Mouse (Mus musculus): ENCODE data around the gene Cdkn1c.

The Cdkn1c gene

DNA sequence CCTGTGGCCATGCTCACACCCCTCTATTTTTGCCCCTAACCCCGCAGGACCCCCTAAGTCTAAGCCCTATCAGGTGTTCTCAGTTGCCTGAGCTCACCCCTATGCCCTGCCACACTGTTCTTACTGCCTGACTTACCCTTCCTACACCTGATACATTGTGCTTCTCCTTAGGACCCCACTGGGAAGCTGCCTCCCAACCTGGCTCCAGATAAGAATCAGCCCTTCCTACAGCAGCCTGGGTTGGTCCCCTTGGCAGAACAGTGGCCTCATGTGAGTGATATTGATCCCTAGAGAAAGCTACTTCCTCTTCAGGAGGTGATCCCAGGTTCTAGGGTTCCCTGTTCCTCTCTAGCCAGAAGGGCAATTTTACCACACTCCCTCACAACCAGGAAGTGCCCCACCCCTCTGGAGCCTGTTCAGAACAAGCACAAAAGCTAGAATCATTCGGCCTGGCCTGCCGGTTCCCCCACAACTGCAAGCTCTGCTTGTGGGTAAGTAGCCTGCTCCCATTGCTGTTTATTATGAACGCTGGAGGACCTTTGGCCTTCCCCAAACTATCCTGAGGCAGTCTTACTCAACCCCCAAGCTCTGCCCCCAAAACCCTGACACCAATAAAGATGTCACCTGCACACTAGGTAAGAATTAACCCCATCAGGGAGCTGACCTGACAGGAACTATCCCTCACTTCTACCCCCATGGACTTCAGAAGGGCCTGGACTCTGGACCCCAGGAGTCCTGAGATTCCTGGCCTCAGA lies 12.7 kb upstream of the Cdkn1c start, which contains the start of gene Slc22a18:
Gene Slc22a18, plus strand, starts transcription at position 390 of the 755 bp plus-strand sequence.
- DNase-seq (ENCODE audit: low spot score), result no peak

DNA sequence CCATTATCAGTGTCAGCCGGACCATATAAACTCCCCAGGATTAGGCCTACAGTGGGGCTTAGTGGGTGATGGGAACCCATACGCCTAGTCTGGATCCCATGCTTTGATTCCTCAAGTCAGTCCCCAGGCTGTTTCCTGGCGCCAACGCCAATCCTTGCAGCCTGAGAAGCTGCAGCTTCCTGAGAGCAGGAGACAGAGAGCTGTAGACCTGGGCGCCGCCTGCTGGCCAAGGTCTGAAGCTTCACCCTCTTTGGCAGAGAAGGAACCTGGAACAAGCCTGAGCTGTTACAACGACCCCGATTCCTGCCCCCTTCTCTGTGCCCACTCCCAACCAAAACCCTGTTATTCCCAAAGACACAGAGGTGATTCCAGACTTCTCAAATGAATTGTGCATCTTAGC lies 9.1 kb upstream of the Cdkn1c start:
- DNase-seq (ENCODE audit: low spot score), result peak; percentile 89

DNA sequence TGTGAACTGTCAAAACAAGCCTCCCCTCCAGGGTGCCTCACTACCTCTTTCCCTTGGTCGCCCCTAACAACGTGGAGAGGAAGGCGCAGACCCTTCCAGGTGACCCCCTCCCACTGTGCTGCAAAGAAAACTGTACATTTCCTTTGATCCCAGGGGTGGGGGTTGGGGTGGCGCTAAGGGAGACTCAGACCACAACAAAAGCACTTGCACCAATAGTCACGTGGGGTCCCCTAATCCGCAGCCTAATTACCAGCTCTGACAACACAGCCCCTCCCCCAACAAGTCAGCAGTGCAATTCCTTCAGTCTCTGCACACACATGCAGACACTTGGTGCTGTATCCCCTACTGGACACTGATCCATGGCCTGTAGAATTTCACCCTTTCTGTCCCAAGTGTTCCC lies 6.9 kb upstream of the Cdkn1c start:
- DNase-seq (ENCODE audit: low spot score), result peak; percentile 56

- DNase-seq (ENCODE audit: low spot score), result peak; percentile 90
These were observed 5.3 kb upstream of the Cdkn1c start for GRCm38 (mm10) chr7:143466099-143466677.

DNA sequence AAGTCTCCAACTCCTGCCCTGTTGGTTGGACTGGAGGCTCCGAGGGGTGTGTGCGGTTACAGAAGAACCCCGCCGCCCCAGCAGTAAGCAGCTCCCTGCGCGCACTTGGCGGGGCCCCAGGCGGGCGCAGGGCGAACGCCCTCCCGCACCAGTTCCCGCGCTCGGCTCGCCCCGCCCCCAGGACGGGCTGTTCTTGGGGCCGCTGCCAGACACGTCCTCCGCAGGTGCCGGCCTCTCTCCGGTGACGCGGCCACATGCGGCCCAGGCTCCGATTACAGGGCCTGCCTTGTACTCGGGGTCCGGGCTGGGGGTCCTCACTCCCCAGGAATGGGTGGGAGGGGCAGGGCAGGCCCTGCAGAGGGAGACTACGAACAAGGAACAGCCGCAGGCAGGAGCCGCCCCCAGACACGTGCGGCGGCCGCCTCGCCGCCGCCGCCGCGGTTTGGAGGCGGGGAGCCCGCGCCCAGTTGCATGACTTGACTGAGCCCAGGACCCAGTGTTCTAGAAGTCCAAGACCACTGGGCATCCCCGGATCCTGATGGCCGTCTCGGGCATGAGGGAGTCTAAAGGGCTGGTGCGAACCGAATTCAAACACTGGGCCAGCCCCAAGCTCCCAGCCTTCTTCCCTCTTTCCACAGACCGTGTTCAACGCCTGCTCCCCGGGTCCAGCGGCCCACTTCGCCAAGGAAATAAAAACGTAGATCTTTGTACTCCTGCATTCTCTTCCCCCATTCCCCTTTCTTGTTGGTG lies 4.1 kb upstream of the Cdkn1c start:
- peak; percentile 59 for DNase-seq (ENCODE audit: low spot score)

- peak; percentile 91 for DNase-seq (ENCODE audit: low spot score)
These were observed 3.1 kb upstream of the Cdkn1c start for GRCm38 (mm10) chr7:143463865-143464415.

DNA sequence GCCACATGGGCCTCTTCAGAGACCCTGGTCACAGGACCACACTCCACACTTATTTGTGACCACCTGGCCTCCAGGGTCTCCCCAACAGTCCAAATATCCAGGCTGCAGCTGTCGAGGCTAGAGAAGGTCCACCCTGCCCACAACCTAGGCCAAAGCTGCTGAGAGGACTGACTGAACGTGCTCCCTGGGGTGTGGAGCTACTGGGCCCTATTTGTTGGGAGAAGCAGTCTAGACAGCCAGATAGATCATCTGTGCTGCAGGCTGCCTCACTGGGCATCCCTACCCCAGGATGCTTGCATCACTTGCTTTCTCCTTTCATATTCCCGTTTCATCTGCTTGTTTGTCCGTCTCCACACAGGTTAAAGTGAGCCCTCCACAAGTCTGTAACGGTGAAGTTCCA lies 1.7 kb upstream of the Cdkn1c start:
- DNase-seq (ENCODE audit: low spot score), result no peak

GRCm38 (mm10) chr7:143461920-143462319 lies 1.1 kb upstream of the Cdkn1c start:
- DNase-seq (ENCODE audit: low spot score), result no peak

DNA sequence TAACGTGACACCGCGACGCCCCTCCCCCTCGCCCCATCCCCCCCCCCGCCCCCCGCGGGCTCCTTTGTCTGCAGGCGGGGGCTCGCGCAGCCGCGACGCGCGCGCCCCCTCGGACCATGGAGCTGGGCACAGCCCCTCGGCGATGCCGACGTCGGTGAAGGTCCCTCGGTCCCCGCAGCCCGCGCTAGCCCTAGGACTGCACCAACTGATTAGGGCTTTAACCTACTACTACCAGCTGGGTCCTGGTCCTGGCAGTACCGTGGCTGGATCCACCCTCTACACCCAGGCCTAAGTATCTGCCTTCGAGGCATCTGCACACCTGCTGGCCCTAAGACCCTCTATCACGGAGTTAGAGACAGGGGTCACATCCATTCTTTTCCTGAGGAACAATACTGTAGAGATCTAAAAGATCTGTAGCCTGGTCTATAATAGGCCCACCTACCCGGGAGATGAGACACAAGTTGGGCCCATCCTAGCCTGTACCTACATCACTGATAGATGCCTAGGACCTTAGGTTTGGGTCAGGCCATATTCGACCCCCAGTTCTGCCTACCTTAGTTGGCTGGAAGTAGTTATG lies 532 bp upstream of the Cdkn1c start:
- no peak for DNase-seq (ENCODE audit: low spot score)

DNA sequence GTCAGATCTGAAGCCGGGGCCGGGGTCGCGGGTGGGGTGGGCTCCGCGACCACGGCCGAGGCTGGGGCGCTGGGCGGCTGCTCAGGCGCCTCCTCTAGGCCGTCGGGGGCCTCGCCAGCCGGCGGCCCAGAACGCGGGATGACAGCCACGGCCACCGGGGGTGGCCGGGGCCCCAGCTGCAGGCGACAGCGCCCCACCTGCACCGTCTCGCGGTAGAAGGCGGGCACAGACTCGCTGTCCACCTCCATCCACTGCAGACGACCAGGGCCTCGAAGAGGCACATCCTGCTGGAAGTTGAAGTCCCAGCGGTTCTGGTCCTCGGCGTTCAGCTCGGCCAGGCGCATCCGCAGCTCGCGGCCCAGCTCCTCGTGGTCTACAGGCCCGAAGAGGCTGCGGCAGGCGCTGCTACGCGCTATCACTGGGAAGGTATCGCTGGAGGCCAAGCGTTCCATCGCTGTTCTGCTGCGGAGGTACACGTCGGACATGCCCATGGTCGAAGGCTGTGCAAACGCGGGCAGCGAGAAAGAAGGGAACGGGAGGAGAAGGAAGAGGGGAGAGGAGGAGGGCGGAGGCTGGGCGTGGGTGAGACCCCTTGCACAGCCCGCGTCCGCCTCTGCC lies 524 bp downstream of the Cdkn1c start:
- DNase-seq (ENCODE audit: low spot score), result no peak

DNA sequence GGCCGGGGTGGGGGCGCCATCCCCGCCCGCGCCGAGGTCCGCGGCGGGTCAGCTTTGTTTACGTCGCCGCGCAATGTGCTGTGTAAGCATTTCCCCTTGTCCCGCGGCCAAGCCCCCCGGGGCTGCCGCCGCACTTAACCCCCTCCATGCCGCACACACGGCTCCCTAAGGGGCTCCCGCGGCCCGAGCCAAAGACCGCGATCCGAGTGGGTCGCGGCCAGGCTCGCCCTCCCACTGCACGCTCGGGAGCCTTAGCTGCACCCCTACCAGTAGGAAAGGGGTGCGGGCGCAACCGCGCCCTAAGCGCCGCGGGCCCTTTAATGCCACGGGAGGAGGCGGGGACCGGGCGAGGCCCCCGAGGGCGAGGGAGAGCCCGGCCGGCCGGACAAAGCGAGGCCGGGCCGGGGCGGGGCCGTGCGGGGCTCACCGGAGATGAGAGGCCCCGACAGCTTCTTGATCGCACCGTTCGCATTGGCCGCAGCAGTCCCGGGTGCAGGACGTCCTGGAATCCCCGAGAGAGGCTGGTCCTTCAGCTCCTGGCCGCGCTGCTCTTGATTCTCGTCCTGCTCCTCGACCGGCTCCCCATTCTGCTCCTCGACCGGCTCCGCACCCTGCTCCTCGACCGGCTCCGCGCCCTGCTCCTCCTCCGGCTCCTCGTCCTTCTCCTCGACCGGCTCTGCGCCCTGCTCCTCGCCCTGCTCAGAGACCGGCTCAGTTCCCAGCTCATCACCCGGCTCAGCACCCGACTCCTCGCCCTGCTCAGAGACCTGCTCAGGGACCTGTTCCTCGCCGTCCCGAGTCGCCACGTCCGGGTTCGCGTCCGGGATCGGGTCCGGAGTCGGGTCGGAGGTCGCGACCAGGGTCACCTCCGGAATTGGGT lies 1.3 kb downstream of the Cdkn1c start:
- DNase-seq (ENCODE audit: low spot score), result peak; percentile 46

DNA sequence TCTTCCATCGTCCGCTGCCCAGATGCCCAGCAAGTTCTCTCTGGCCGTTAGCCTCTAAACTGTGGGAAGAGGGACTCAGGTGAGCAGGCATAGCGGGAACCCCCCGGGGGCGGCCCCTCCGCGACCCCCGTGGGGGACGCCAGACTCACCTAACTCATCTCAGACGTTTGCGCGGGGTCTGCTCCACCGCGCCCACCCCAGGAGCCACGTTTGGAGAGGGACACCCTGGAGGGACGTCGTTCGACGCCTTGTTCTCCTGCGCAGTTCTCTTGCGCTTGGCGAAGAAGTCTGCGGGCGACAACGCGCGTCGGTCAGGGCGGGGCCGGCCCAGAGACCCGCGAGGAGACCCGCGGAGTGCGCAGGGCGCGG lies 1.9 kb downstream of the Cdkn1c start:
- DNase-seq (ENCODE audit: low spot score), result no peak

GRCm38 (mm10) chr7:143447130-143447529 lies 13.7 kb downstream of the Cdkn1c start:
- DNase-seq (ENCODE audit: low spot score), result no peak

- peak; percentile 61 for DNase-seq (ENCODE audit: low spot score)
These were observed 15.0 kb downstream of the Cdkn1c start for GRCm38 (mm10) chr7:143445651-143446460.

GRCm38 (mm10) chr7:143444955-143445648 lies 15.7 kb downstream of the Cdkn1c start:
- peak; percentile 63 for DNase-seq (ENCODE audit: low spot score)

GRCm38 (mm10) chr7:143444580-143444954 lies 16.3 kb downstream of the Cdkn1c start:
- DNase-seq (ENCODE audit: low spot score), result peak; percentile 30

DNA sequence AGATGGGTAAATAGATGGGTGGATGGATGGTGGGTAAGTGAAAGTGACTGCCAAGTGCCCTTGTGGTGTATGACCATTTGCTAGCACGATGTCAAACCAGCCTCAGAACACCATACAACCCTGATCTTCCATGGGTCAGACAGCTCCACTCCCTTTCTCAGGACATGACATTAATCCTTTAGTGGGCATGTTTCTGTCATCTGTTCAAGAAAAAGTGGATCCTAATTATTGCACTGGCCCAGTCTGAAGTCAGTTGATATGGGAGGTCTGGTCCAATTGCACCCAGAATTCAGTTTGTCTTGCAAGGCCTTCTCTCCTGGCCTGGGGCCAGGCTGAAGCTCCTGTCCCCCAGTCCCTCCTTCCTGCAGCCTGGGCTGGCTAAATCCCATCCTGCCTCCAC lies 21.9 kb downstream of the Cdkn1c start:
- DNase-seq (ENCODE audit: low spot score), result no peak

DNA sequence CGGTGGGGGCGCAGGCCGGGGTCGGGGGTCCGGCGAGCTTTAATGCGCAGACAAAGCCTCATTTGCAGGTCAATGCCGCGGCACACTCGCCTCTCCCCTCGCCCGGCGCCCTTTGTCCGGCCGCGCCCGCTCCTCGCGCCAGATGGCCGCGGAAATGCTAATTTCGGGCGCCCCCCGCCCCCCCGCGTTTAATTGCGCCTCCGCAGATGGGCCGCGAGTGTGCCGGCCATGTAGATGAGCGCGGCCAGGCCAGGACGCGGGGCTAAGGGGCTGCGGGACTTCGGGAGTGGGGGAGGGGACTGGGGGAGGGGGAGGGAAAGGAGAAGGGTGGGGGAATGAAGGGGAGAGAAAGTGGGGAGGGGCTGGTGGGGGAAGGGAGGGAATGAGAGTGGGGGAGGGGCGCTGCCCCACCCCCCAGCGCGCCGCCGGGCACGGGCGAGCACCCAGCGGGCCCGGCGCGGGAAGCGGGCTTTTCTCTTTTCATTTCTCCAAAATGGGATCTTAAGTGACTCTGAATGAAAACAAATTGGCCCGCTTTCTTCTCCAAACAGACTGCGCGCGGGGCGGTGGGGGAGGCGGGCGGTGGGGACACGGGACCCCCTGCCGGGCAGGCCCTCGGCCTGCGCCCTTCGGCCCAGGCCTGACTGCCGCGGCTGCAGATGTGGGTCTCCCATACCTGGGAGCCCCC lies 22.8 kb downstream of the Cdkn1c start:
- peak; percentile 82 for DNase-seq (ENCODE audit: low spot score)

Data from embryo, embryonic 10.5 days (tissue).